In the genomic region with DNA sequence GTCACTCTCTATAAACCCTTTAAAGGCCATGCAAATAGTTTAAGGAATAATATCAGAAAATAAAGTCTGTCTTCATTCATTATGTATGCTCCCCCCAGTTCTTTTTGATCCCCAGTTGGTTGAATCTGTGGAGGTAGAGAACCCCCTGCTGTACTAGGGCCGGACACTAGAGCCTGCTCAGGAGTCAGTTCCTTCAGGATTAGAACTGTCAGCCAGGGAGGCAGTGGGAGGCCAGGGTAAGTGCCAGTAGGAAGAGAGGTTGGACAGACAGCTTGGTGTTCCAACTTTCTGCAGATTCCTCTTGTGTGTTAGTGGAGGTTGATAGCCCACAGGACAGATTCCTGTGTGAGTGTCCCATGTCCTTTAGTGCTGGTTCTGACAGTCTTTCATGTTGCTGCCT, we compare ENCODE assay signal across 11 mouse cellular contexts.
DNase-seq lines count a peak whose midpoint lies in the region; ATAC-seq and TF ChIP-seq lines count a peak whose summit lies in the region.
"Had no signal": no experiment of that assay in that cellular context is flagged by ENCODE, and none has a peak within 500 bp of the region (broad histone marks: within the 10 kb centered on the region; RNA-seq: fewer than 3 reads in every experiment).

No protein-coding gene starts in this region.

- TF ChIP-seq EP300 in stomach, postnatal 0 days (optimal IDR thresholded peaks at IDR 0.05): no peak

- no peak overlapping the region for H3K4me2 ChIP-seq in heart, embryonic 13.5 days
- no peak overlapping the region for H3K4me2 ChIP-seq in midbrain, embryonic 14.5 days (ENCODE audit: low read length)
- H3K4me2 ChIP-seq in embryonic facial prominence, embryonic 15.5 days (replicated peaks): no peak overlapping the region
- no peak overlapping the region for H3K4me2 ChIP-seq in stomach, postnatal 0 days (replicated peaks; ENCODE audit: low read depth)
- no peak overlapping the region for H3K4me2 ChIP-seq in midbrain, embryonic 15.5 days
- H3K4me2 ChIP-seq: liver, embryonic 15.5 days had no signal

- H3K27ac ChIP-seq in heart, embryonic 13.5 days (replicated peaks): peak overlapping the region; percentile 75
- H3K27ac ChIP-seq in midbrain, embryonic 10.5 days (replicated peaks): peak overlapping the region; percentile 13; the same call in 1 of the 2 replicates
- H3K27ac ChIP-seq in midbrain, embryonic 14.5 days (replicated peaks; ENCODE audit: low read depth, low read length): no peak overlapping the region
- H3K27ac ChIP-seq in embryonic facial prominence, embryonic 15.5 days (replicated peaks): peak overlapping the region; percentile 60
- 0 out of 2 replicates have a peak overlapping the region, but pooled peaks have one; percentile 4 for H3K27ac ChIP-seq in stomach, postnatal 0 days (replicated peaks)
- H3K27ac ChIP-seq in midbrain, embryonic 15.5 days: no peak overlapping the region
- H3K27ac ChIP-seq: liver, embryonic 15.5 days had no signal

- H3K9me3 ChIP-seq in heart, embryonic 13.5 days: no peaks in the 10 kb centered on the region
- no peaks in the 10 kb centered on the region for H3K9me3 ChIP-seq in midbrain, embryonic 10.5 days (replicated peaks)
- H3K9me3 ChIP-seq in midbrain, embryonic 14.5 days (ENCODE audit: control insufficient read depth, low read length): no peaks in the 10 kb centered on the region
- no peaks in the 10 kb centered on the region for H3K9me3 ChIP-seq in embryonic facial prominence, embryonic 15.5 days (replicated peaks)
- no peaks in the 10 kb centered on the region for H3K9me3 ChIP-seq in stomach, postnatal 0 days (ENCODE audit: control insufficient read depth, low read length)
- no peaks in the 10 kb centered on the region for H3K9me3 ChIP-seq in midbrain, embryonic 15.5 days
- H3K9me3 ChIP-seq: liver, embryonic 15.5 days had no signal

- WGBS in heart, embryonic 13.5 days: 67% methylated on average over 1 of the region's 1 CpGs
- WGBS in midbrain, embryonic 10.5 days: 38% methylated on average over 1 of the region's 1 CpGs
- WGBS in midbrain, embryonic 14.5 days: 46% methylated on average over 1 of the region's 1 CpGs
- 50% methylated on average over 1 of the region's 1 CpGs for WGBS in embryonic facial prominence, embryonic 15.5 days
- 89% methylated on average over 1 of the region's 1 CpGs for WGBS in stomach, postnatal 0 days
- WGBS in midbrain, embryonic 15.5 days: 33% methylated on average over 1 of the region's 1 CpGs

- ATAC-seq in heart, embryonic 13.5 days (ENCODE audit: extremely low read depth, insufficient number of reproducible peaks, low FRiP score, low TSS enrichment): no peak
- no peak for ATAC-seq in midbrain, embryonic 14.5 days (ENCODE audit: low FRiP score, low TSS enrichment)
- ATAC-seq in embryonic facial prominence, embryonic 15.5 days (ENCODE audit: insufficient number of reproducible peaks, low FRiP score, low TSS enrichment, low read depth): no peak
- ATAC-seq in stomach, postnatal 0 days (ENCODE audit: low FRiP score, low TSS enrichment): no peak
- no peak for ATAC-seq in midbrain, embryonic 15.5 days (replicated peaks)

- H3K9ac ChIP-seq in heart, embryonic 13.5 days: peak overlapping the region; percentile 37
- H3K9ac ChIP-seq in midbrain, embryonic 14.5 days (replicated peaks; ENCODE audit: low read length): no peak overlapping the region
- no peak overlapping the region for H3K9ac ChIP-seq in embryonic facial prominence, embryonic 15.5 days
- H3K9ac ChIP-seq in stomach, postnatal 0 days (ENCODE audit: low read length): no peak overlapping the region
- no peak overlapping the region for H3K9ac ChIP-seq in midbrain, embryonic 15.5 days
- H3K9ac ChIP-seq: liver, embryonic 15.5 days had no signal

- TF ChIP-seq CTCF in stomach, postnatal 0 days (IDR thresholded peaks at IDR 0.05; ENCODE audit: low read depth): peak; percentile 20; the same call in 1 of the 2 replicates

- H3K36me3 ChIP-seq in heart, embryonic 13.5 days: peaks cover 5% of the 10 kb centered on the region; the same call in 1 of the 2 replicates
- H3K36me3 ChIP-seq in midbrain, embryonic 10.5 days: no peaks in the 10 kb centered on the region
- H3K36me3 ChIP-seq in midbrain, embryonic 14.5 days (ENCODE audit: control insufficient read depth, insufficient read depth, low read length): no peaks in the 10 kb centered on the region
- H3K36me3 ChIP-seq in embryonic facial prominence, embryonic 15.5 days: peaks cover 5% of the 10 kb centered on the region; the same call in 1 of the 2 replicates
- H3K36me3 ChIP-seq in stomach, postnatal 0 days (ENCODE audit: control insufficient read depth, insufficient read depth, low read length): no peaks in the 10 kb centered on the region
- no peaks in the 10 kb centered on the region for H3K36me3 ChIP-seq in midbrain, embryonic 15.5 days (replicated peaks)
- H3K36me3 ChIP-seq: liver, embryonic 15.5 days had no signal

- no peaks in the 10 kb centered on the region for H3K27me3 ChIP-seq in heart, embryonic 13.5 days (replicated peaks)
- no peaks in the 10 kb centered on the region for H3K27me3 ChIP-seq in midbrain, embryonic 10.5 days (ENCODE audit: low read depth, poor library complexity, severe bottlenecking)
- H3K27me3 ChIP-seq in midbrain, embryonic 14.5 days (ENCODE audit: control insufficient read depth, insufficient read depth, low read length): no peaks in the 10 kb centered on the region
- no peaks in the 10 kb centered on the region for H3K27me3 ChIP-seq in embryonic facial prominence, embryonic 15.5 days
- no peaks in the 10 kb centered on the region for H3K27me3 ChIP-seq in stomach, postnatal 0 days (ENCODE audit: control insufficient read depth, insufficient read depth, low read length)
- H3K27me3 ChIP-seq in midbrain, embryonic 15.5 days (replicated peaks): no peaks in the 10 kb centered on the region
- H3K27me3 ChIP-seq: liver, embryonic 15.5 days had no signal

- DNase-seq in heart, adult 11 months: no peak
- DNase-seq in midbrain, embryonic 10.5 days (ENCODE audit: low spot score): no peak
- DNase-seq in midbrain, embryonic 14.5 days: no peak
- no peak for DNase-seq in stomach, postnatal 0 days (ENCODE audit: low spot score)
- no peak for DNase-seq in retina, postnatal 1 day
- DNase-seq: adrenal gland, postnatal 14 days; spleen, adult 18-20 months had no signal

- H3K4me1 ChIP-seq in heart, embryonic 13.5 days: peaks cover 35% of the 10 kb centered on the region
- H3K4me1 ChIP-seq in midbrain, embryonic 10.5 days: peaks cover 20% of the 10 kb centered on the region
- H3K4me1 ChIP-seq in midbrain, embryonic 14.5 days (ENCODE audit: control insufficient read depth, insufficient read depth, low read length): no peaks in the 10 kb centered on the region
- H3K4me1 ChIP-seq in embryonic facial prominence, embryonic 15.5 days: peaks cover 27% of the 10 kb centered on the region
- no peaks in the 10 kb centered on the region; the same call in 1 of the 2 replicates for H3K4me1 ChIP-seq in stomach, postnatal 0 days (replicated peaks; ENCODE audit: control insufficient read depth, insufficient read depth)
- H3K4me1 ChIP-seq in midbrain, embryonic 15.5 days: peaks cover 2% of the 10 kb centered on the region; the same call in 1 of the 2 replicates

- no peak overlapping the region for H3K4me3 ChIP-seq in heart, embryonic 13.5 days
- no peak overlapping the region for H3K4me3 ChIP-seq in midbrain, embryonic 10.5 days
- H3K4me3 ChIP-seq in midbrain, embryonic 14.5 days (replicated peaks; ENCODE audit: low read depth, low read length): no peak overlapping the region
- H3K4me3 ChIP-seq in embryonic facial prominence, embryonic 15.5 days (replicated peaks): no peak overlapping the region
- no peak overlapping the region for H3K4me3 ChIP-seq in stomach, postnatal 0 days (ENCODE audit: low read depth, low read length)
- H3K4me3 ChIP-seq in midbrain, embryonic 15.5 days: no peak overlapping the region
- H3K4me3 ChIP-seq: liver, embryonic 15.5 days had no signal

Comparison
In these comparisons a context has a peak if more than half of its experiments do, and no peak if none do; other contexts are left out.
1. H3K27ac ChIP-seq: peak in heart, embryonic 13.5 days (single experiment), midbrain, embryonic 10.5 days (single experiment), embryonic facial prominence, embryonic 15.5 days (single experiment) and stomach, postnatal 0 days (single experiment); none in midbrain, embryonic 14.5 days (single experiment) and midbrain, embryonic 15.5 days (single experiment).